Mouse (Mus musculus): Measurements from ENCODE around the gene Rictor. TPM values are rescaled to one million over a fixed set of nuclear protein-coding genes. Genes with fewer than 3 reads are reported as not detected.
"Not testable (repeated sequence)": the region's sequence is repeated elsewhere in the genome, so short reads cannot be mapped to it uniquely, and the experiment has no call there.

Rictor gene
- polyA plus RNA-seq, 1 experiment from 2014 or later: 60.7 TPM

GRCm38 (mm10) chr15:6742337-6743025 is 34.3 kb downstream of the Rictor start:
- Histone ChIP-seq H3K4me1 (no peaks in the 10 kb centered on the region), H3K9me3 (no peaks in the 10 kb centered on the region), H3K36me3 (no peaks in the 10 kb centered on the region; the same call in none of the 2 replicates), H3K9ac (replicated peaks) (no peak overlapping the region), H3K4me3 (no peak overlapping the region), H3K4me2 (replicated peaks) (no peak overlapping the region), H3K27me3 (no peaks in the 10 kb centered on the region), H3K27ac (replicated peaks) (no peak overlapping the region)
- 79% methylated on average over 13 of the region's 13 CpGs for WGBS
- no peak for ATAC-seq (replicated peaks)

- no peak overlapping the region for H3K27ac ChIP-seq (replicated peaks)
- no peak overlapping the region for H3K4me2 ChIP-seq (replicated peaks)
- no peaks in the 10 kb centered on the region for H3K9me3 ChIP-seq
- H3K4me1 ChIP-seq: no peaks in the 10 kb centered on the region
- no peak overlapping the region for H3K9ac ChIP-seq (replicated peaks)
- no peak for ATAC-seq (replicated peaks)
- WGBS: 82% methylated on average over 8 of the region's 8 CpGs
- H3K36me3 ChIP-seq: no peaks in the 10 kb centered on the region; the same call in none of the 2 replicates
- no peak overlapping the region for H3K4me3 ChIP-seq
- no peaks in the 10 kb centered on the region for H3K27me3 ChIP-seq
Measured at GRCm38 (mm10) chr15:6743723-6744122, 35.5 kb downstream of the Rictor start.

- not testable (repeated sequence) for ATAC-seq (replicated peaks); H3K4me3 ChIP-seq; H3K27me3 ChIP-seq; H3K36me3 ChIP-seq; H3K9ac ChIP-seq (replicated peaks); H3K4me2 ChIP-seq (replicated peaks); H3K4me1 ChIP-seq; H3K27ac ChIP-seq (replicated peaks); H3K9me3 ChIP-seq
- WGBS: 78% methylated on average over 8 of the region's 8 CpGs
Measured at GRCm38 (mm10) chr15:6746301-6746983, 38.3 kb downstream of the Rictor start.

- no peak overlapping the region for H3K4me3 ChIP-seq
- H3K9me3 ChIP-seq: no peaks in the 10 kb centered on the region
- no peak overlapping the region for H3K9ac ChIP-seq (replicated peaks)
- H3K27ac ChIP-seq (replicated peaks): no peak overlapping the region
- H3K27me3 ChIP-seq: no peaks in the 10 kb centered on the region
- no peaks in the 10 kb centered on the region for H3K4me1 ChIP-seq
- H3K4me2 ChIP-seq (replicated peaks): no peak overlapping the region
- H3K36me3 ChIP-seq: peaks cover 6% of the 10 kb centered on the region
- WGBS: 91% methylated on average over 9 of the region's 9 CpGs
- ATAC-seq (replicated peaks): no peak
Measured at GRCm38 (mm10) chr15:6747001-6747400, 38.8 kb downstream of the Rictor start.

- no peak for ATAC-seq (replicated peaks)
- H3K9ac ChIP-seq (replicated peaks): no peak overlapping the region
- H3K27me3 ChIP-seq: no peaks in the 10 kb centered on the region
- WGBS: 97% methylated on average over 2 of the region's 2 CpGs
- H3K4me1 ChIP-seq: no peaks in the 10 kb centered on the region
- peaks cover 10% of the 10 kb centered on the region; the same call in 1 of the 2 replicates for H3K36me3 ChIP-seq
- H3K9me3 ChIP-seq: no peaks in the 10 kb centered on the region
- no peak overlapping the region for H3K4me3 ChIP-seq
- no peak overlapping the region for H3K27ac ChIP-seq (replicated peaks)
- no peak overlapping the region for H3K4me2 ChIP-seq (replicated peaks)
Measured at GRCm38 (mm10) chr15:6754400-6754799, 46.2 kb downstream of the Rictor start.

GRCm38 (mm10) chr15:6772265-6772664 is 64.1 kb downstream of the Rictor start:
- 90% methylated on average over 3 of the region's 3 CpGs for WGBS
- H3K4me1 ChIP-seq: no peaks in the 10 kb centered on the region
- no peaks in the 10 kb centered on the region for H3K27me3 ChIP-seq
- ATAC-seq (replicated peaks): no peak
- no peak overlapping the region for H3K4me2 ChIP-seq (replicated peaks)
- no peak overlapping the region for H3K9ac ChIP-seq (replicated peaks)
- no peaks in the 10 kb centered on the region for H3K9me3 ChIP-seq
- no peak overlapping the region for H3K27ac ChIP-seq (replicated peaks)
- peaks cover 74% of the 10 kb centered on the region for H3K36me3 ChIP-seq
- H3K4me3 ChIP-seq: no peak overlapping the region

- no peak for ATAC-seq (replicated peaks)
- Histone ChIP-seq H3K27ac (replicated peaks) (no peak overlapping the region), H3K9ac (replicated peaks) (no peak overlapping the region), H3K36me3 (peaks cover 77% of the 10 kb centered on the region), H3K4me3 (no peak overlapping the region), H3K4me2 (replicated peaks) (no peak overlapping the region), H3K4me1 (no peaks in the 10 kb centered on the region), H3K27me3 (no peaks in the 10 kb centered on the region), H3K9me3 (no peaks in the 10 kb centered on the region)
- WGBS: 92% methylated on average over 10 of the region's 10 CpGs
Measured at GRCm38 (mm10) chr15:6786212-6786611, 78.0 kb downstream of the Rictor start.

GRCm38 (mm10) chr15:6787236-6787635 is 79.1 kb downstream of the Rictor start:
- no peak for ATAC-seq (replicated peaks)
- Histone ChIP-seq H3K27ac (replicated peaks) (no peak overlapping the region), H3K9me3 (no peaks in the 10 kb centered on the region), H3K36me3 (peaks cover 80% of the 10 kb centered on the region), H3K9ac (replicated peaks) (no peak overlapping the region), H3K4me1 (no peaks in the 10 kb centered on the region), H3K4me3 (no peak overlapping the region), H3K4me2 (replicated peaks) (no peak overlapping the region), H3K27me3 (no peaks in the 10 kb centered on the region)
- WGBS: 94% methylated on average over 10 of the region's 10 CpGs

GRCm38 (mm10) chr15:6790011-6790410 is 81.8 kb downstream of the Rictor start:
- WGBS: 92% methylated on average over 7 of the region's 7 CpGs
- H3K27me3 ChIP-seq: no peaks in the 10 kb centered on the region
- no peak overlapping the region for H3K4me3 ChIP-seq
- H3K4me2 ChIP-seq (replicated peaks): no peak overlapping the region
- no peak overlapping the region for H3K9ac ChIP-seq (replicated peaks)
- H3K36me3 ChIP-seq: peaks cover 84% of the 10 kb centered on the region
- H3K27ac ChIP-seq (replicated peaks): no peak overlapping the region
- no peaks in the 10 kb centered on the region for H3K4me1 ChIP-seq
- no peaks in the 10 kb centered on the region for H3K9me3 ChIP-seq
- ATAC-seq (replicated peaks): no peak

GRCm38 (mm10) chr15:6791648-6792047 is 83.5 kb downstream of the Rictor start:
- Histone ChIP-seq H3K36me3 (peaks cover 87% of the 10 kb centered on the region), H3K4me2 (replicated peaks) (no peak overlapping the region)
- WGBS: 90% methylated on average over 11 of the region's 11 CpGs

GRCm38 (mm10) chr15:6792846-6793245 is 84.7 kb downstream of the Rictor start:
- 85% methylated on average over 7 of the region's 7 CpGs for WGBS
- no peak overlapping the region for H3K4me2 ChIP-seq (replicated peaks)
- no peak overlapping the region for H3K9ac ChIP-seq (replicated peaks)
- H3K27me3 ChIP-seq: no peaks in the 10 kb centered on the region
- H3K9me3 ChIP-seq: no peaks in the 10 kb centered on the region
- no peak overlapping the region for H3K27ac ChIP-seq (replicated peaks)
- ATAC-seq (replicated peaks): no peak
- no peak overlapping the region for H3K4me3 ChIP-seq
- peaks cover 88% of the 10 kb centered on the region for H3K36me3 ChIP-seq
- no peaks in the 10 kb centered on the region for H3K4me1 ChIP-seq

More at GRCm38 (mm10) chr15:6791648-6792047, 83.5 kb downstream of the Rictor start:
- no peaks in the 10 kb centered on the region for H3K27me3 ChIP-seq
- no peak for ATAC-seq (replicated peaks)
- no peaks in the 10 kb centered on the region for H3K9me3 ChIP-seq
- H3K27ac ChIP-seq (replicated peaks): no peak overlapping the region
- no peak overlapping the region for H3K4me3 ChIP-seq
- H3K4me1 ChIP-seq: no peaks in the 10 kb centered on the region
- no peak overlapping the region for H3K9ac ChIP-seq (replicated peaks)

- peaks cover 32% of the 10 kb centered on the region for H3K36me3 ChIP-seq
- H3K27me3 ChIP-seq; H3K4me2 ChIP-seq (replicated peaks); H3K9me3 ChIP-seq; H3K27ac ChIP-seq (replicated peaks); H3K4me3 ChIP-seq; ATAC-seq (replicated peaks); H3K9ac ChIP-seq (replicated peaks); H3K4me1 ChIP-seq: not testable (repeated sequence)
- 97% methylated on average over 8 of the region's 8 CpGs for WGBS
Measured at GRCm38 (mm10) chr15:6801212-6801611, 93.0 kb downstream of the Rictor start.

Measured in forebrain, embryonic 15.5 days (tissue).